Mouse (Mus musculus) cerebellum, postnatal 4 days (tissue): ENCODE measurements around the gene Chmp6.
A peak's percentile ranks its signal among the peaks of the same experiment; 100 is the strongest.

ENCODE experiments used
- DNase-seq, 2 experiments: peaks; one replicate each; pipeline ENCODE4 v3.0.0; 2022; ENCODE audit warnings: low spot score in 2 of 2, mixed read lengths in 1 of 2

Chmp6 gene

DNA sequence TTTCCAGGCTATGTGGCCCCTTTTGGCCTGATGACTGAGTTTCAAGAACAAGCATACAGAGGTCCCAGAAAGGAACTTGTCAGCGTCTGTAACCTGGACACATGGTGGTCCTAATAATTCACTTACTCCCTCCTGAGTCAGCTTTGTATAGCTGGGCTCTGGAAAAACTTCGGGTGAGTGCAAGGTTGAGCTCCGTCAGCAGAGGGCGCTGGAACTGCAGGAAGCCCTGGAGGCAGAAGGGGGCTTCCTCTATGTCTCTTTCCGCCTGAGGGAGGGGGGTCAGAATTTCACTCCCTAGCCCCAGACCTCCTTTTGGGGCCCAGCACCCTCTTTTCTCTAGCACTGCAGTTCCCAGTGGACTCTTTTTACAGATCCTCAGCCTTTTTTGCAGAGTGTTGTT is 3.8 kb upstream of the Chmp6 start:
- DNase-seq: peak; percentile 67 to 83

DNA sequence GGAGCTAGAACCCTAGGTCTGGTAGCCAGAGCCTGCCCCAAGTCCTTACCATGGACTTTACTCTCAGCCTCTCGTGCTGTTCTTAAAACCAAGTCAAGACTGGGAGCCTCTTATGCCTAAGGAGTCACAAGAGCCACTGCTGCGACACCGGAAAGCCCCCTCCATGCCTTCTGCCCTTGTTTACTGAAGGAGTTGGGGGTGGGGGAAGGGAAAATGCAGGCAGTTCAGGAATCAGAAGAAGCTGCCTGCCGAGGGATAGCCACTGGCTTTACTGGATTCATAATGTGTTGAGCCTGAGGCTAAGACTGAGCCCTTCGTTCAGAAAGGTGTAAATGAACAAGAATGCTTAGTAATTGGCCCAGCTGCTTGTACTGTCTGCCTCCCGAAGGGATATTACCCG is 396 bp upstream of the Chmp6 start:
- no peak for DNase-seq

DNA sequence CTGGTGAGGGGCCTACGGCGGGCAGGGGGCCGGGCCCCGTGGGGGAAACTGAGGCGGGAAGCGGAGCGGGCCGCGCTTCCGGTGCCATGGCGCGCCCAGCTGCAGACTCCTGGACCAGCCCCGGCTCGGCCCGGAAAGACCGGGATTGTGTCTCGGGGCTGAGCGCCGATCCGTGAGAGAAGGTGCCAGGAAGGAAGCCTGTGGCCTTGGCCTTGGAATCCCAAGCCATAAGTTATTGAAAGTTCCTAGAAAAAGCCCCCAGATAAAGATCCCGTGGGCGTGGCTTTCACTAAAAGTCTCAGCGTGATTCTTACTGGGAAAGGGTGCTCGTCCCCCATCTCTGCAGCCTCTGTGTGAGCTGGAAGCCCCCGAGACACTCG is 684 bp downstream of the Chmp6 start:
- DNase-seq: no peak

DNA sequence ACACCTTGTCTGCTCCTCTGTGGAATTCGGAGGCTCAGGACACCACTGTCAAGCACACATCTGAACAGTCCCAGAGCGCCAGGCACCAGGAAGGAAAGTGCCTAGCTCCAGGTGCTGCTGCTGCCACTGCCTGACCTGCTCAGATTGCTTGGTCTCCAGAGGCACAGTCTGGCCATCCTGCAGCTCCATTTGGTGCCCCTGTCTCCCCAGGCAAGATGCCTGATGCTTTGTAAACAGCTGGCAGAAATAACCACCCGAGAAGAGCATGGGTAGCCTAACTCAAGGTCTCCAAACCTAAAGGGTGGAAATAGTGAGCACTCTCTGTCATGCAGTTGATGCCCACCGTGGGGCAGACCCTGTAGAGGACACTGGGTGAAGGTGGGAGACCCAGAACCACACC is 1.1 kb downstream of the Chmp6 start:
- no peak for DNase-seq

DNA sequence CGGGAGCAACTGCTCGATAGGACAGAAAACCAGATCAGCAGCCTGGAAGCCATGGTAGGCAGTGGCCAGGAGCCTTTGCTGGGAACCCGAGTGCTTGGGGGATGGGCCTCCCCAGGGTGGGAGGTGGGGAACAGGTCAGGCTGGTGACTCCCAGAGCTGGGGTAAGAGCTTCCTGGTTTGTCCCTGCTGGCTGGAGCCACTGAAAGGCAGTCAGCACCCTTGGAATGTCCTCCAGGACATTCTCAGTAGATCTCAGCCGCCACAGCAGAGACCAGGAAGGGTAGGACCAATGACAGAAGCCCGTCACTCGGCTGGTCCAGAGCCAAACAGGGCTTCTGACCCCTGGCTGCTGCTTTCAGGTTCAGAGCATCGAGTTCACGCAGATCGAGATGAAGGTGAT is 2.4 kb downstream of the Chmp6 start:
- DNase-seq: no peak

DNA sequence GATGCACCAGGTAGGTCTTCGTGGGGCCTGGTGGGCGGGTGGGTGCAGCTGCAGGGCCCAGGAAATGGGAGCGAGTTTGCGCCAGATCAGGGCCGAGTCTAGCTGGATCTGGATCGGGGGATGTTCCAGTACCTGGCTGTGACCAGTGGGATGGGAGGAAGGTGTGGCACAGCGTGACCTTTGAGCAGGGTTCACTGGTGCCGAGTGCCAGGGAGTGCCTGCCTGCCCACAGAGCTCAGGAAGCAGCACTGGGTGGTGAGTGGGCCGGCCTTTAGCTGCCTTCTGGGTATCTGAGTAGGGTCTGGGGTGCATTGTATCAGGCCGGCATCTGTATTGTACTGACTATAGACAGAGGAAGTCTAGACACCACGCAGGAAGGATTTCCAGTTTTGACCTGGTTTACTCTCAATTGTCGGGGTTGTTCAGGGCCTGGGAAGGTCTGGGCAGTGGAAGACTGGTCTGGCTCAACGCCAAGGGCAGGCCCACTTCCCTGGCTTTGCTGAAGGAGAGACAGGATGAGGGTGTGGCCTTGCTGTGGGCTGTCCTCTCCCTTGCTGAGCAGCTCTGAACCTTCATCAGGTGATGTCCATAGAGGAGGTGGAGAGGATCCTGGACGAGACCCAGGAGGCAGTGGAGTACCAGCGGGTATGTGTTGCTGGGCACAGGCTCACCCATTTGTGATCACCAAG is 3.0 kb downstream of the Chmp6 start:
- DNase-seq: no peak

DNA sequence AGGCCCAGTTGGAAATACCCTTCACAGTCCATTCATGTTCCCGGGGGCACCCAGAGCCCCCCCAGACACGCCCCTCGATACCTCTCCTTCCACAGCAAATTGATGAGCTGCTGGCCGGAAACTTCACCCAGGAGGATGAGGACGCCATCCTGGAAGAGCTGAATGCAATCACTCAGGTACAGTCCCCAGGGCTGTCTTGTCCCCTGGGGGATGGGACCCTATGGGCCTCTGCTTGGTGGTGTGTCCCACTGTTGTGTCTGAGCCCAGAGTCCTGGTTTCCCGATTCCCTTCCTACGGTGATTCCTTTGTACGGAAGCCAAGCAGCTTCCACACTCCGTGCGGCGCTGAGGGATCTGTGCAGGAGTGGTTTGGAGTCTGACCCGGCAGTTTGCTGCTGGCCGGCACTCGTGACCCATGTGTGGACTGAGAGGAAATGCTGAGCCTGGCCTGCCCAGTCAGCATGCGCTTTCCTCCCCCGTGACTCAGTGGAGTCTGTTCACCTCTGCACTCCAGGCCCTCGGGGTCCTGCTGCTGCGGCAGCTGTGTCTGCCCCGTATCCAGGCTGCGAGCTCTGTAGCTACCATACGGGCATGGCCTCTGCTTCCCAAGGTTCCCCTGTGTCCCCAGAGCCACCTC is 3.7 kb downstream of the Chmp6 start:
- no peak for DNase-seq

DNA sequence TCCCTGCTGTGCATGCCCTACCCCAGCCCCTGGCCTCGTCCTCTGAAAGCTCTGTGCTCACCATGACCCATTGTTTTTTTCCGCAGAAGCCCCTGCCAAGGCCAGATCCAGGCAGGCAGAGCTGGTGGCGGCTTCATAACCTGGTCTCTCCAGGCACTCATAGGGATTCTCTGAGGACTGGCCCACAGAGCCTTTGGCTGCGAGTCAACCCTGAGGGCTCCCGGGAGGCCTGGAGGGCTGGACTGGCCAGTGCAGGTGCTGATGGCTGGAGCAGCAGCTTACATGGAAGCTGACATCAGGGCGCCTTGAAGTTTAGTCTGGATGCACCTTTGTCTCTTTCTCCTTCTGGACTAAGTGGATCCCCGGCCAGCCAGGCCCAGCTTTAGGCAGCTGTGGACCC is 5.3 kb downstream of the Chmp6 start:
- DNase-seq: no peak

DNA sequence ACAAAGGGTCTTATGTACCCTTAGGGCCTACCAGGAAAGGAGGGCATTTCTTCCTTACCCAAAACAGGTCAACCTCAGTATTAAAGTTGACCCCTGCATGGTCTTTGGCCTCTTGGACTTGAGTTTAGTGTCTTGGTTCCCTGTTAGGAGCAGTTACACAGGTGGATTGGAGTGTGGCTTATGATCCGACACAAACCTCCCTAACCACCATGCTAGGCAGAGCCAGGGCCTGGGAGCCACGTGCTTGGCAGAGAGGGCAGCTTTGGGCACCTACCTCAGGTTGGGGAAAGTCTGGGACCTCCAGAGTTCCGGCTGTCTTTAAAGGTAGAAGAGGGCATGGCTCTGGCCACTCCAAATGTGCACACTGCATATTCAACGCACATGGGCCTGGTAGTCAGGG is 6.2 kb downstream of the Chmp6 start:
- DNase-seq: no peak

DNA sequence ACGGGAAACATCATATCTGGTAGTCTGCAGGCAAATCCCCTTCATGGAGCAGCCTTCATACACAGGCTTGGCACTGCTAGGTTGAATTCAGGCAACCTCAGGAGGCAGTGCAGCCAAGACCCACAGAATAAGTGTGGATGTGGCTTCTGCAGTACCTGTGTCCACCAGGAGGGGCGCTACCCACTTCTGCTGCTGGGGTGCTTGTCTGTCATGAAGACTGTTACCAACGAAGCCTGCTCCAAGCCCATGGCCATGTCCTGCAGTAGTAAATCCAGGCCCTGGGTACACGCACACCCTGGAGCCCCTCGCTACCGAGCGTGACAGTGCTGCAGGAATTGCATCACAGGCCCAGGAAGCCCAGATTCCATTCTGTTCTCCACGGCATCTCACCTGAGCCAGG is 6.7 kb downstream of the Chmp6 start:
- peak; percentile 88 for DNase-seq

DNA sequence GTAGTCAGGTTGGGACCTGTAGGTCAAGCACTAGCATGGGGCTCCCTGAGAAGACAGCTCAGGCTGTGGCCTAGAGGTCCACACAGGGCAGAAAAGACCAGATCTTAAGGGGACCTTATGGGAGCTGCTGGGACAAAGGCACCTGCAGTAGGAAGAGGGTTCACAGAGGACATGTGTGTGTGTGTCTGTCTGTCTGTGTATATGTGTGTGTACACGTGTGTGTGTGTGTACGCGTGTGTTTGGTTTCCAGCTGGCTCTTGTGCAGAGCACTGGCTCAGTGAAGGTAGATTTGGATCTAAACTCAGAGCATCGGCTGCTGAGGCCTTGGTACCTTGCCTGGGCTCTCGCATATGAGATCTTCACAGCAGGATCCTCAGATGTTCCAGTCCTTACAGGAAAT is 7.4 kb downstream of the Chmp6 start:
- no peak for DNase-seq

DNA sequence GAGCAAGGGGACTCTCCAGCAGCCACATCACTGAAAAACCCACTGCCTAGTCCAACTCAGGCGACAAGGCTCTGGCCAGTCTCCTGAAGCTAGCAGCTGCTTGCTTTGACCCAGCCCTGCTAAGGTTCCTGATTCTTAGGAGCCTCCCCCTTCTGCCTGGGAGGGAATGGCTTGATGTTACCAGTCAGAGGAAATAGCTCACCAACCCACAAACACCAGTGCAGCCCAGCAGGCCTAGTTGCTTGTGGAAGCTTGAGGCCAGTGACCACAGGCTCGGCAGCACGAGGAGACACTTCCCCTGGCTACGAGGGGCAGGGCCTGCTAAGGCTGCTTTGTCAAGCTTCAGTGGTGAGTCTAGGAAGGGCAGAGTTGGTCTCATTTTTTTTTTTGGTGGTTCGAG is 11.9 kb downstream of the Chmp6 start:
- DNase-seq: no peak

DNA sequence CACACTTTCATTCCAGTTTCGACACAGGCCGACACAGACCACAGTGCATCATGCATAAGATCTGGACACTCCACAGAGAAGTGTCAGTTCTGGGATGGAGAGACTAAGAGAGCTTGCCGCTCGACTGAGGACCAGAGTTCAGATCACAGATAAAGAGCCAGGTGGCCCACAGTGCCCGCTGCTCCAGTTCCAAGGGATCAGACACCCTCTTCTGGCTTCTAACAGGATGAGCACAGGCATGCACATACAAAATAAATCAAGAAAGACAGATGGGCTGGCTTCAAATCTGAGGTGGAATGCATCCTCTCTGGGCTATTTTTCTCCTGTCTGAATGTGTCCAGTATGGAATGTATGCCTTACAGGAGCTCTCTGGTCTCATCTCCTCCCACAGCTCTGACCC is 13.5 kb downstream of the Chmp6 start:
- no peak for DNase-seq

DNA sequence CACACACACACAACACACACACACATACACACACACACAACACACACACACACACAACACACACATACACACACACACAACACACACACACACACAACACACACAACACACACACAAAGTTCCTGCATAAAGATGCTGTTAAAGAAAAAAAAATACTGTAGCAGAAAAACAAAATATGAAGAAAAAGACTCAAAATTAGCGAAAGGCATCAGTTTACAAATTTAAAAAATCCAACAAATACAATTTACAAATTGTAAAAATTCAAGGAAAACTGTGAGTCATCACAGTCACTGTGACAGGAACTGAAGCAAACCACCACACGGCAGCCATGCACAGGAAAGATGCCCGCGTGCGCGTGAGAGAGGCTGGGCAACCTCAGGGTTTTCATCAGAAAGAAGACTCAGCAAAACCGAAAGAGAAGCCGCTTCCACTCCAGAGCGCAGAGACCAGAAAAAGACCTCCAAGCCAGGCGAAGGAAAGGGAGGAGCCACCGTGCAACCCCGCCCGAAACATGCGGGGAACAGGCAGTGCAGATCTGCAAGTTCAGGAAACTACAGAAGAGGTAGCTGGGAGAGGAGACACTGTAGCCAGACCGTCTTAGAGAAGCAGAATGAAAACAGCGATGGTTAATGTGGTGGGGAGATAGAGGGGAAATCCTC is 14.9 kb downstream of the Chmp6 start:
- no peak for DNase-seq

DNA sequence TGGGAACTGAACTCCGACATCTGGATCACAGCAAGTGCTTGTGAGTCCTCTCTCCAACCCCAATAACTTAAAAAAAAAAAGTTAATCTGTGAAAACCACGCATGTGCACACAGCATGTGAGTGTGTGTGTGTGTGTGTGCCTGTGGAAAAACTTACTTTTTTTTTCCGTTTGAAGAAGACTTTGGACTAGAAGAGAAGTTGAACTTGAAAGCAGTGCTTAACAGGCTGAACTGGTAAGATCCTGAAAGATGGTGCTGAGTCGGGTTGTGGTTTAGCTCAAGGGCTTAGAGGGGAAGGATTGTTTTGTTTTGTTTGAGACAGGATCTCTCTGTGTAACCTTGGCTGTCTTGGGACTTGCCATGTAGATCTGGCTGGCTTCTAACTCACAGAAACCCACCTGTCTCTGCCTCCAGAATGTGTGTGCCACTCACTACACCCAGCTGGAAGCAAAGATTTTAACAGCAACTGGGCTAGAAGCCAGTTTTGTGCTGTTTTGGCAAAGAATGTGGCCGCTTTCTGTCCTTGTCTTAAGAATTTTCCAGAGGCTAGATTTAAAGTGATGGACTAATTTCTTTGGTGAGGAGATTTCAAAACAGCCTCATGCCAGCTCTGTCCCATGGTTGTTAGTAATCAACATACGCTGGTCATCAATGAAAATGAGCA is 16.5 kb downstream of the Chmp6 start:
- DNase-seq: no peak

DNA sequence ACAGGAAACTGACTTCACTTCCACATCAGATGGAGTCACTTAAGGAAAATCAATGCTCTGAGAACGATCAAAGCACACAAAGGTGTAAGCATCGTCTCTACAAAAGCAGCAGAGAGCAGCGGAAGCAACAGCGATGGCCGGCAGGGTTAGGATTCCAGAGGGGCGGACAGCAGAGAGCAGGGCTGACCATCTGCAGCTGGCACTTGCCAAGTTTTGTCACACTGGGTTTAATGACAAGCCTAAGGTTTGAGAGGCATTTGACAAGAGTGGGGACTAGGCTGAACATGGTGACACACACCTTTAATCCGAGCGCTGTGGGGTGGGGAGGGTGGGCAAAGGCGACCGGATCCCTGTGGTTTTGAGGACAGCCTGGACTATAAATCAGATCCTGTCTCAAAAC is 18.6 kb downstream of the Chmp6 start:
- DNase-seq: no peak

DNA sequence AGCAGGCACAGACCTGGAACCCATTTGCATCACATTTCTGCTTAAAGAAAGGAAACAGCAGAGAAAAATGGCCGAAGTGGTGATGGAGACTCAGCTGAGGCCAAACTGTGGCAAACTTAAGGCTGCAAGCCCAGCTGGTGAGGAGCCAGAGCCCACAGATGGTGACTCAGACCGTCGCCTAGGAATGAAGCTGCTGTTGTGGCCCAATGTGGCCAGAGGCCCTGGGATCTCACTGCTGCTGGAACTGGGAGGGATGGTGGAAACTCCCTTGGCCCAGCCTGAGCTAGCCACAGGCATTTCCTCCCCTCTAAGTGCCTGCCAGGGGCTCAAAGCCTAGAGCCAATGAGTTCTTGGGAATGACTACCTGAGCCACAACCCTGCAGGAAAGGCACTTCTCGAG is 19.9 kb downstream of the Chmp6 start:
- peak in 1 of 2 experiments; percentile 42 for DNase-seq

DNA sequence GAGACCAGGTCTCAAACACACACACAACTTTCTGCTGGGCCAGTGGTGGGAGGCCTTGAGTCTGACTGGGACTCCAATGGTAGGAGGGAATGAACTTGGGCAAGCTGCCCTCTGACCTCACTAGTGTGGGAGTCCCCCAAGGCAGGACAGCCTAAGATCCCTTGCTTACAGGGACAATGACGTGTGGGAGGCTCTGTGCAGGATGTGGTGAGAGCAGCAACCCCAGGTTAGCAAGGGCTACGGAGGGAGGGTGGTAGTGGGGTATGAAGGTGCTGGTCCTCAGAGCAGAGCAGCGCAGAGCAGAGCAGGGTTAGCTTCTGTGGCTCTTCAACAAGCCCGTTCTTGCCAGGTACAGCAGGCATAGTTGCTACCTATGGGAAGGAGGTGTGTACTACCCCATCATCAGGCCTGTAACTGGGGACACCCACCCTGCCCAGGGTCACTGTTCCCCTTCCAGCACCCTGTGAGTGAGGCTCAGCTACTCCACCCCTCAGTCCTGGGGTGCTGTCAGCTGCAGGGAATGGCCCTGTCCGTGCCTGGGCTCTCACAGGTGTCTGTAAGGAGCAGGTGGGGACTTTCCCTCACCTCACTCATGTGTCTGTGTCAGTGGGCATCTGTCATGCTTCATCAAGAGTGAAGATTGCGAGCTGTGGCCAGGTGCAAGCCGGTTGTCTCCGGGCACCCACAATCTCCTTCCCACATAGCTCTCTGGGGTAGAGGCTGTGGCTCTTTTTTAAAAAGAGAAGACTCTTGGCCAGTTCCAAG is 20.8 kb downstream of the Chmp6 start:
- DNase-seq: no peak

DNA sequence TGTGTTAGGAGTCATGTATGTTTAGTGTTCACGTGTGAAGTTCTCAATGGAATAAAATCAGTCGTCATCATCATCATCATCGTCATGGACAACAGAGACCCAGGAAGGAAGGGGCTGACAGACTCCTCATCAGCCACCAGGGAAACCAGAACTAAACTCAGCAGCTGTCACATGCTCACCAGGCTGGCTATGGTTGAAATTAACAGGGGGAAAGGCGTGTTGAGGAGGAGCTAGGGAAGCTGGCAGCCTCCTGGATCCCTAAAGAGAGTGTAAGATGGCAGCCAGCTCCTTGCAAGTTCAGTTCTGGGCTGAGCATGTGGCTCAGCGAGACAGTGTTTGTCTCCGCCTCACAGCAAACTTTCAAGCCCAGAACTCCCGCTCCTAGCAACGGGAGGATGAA is 21.5 kb downstream of the Chmp6 start:
- DNase-seq: no peak

DNA sequence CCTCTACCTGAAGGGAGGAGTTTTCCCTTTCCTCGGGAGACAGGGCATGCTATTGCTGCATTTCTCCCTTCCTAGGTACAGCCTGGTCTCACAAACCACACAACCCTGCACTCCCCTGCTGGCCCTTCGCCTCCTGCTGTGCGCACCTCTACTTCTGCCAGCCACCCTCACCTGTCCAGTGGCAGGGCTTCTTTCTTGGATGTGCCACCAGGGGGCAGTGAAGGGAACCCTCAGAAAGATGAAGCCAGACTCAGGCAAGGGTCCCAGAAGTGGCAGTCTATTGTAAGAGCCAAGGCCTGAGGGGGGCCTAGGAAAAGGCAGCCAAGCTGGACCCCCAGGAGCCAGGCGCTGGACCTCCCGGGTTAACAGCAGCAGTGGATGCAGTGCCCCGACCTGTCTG is 22.2 kb downstream of the Chmp6 start:
- DNase-seq: peak; percentile 62 to 75

DNA sequence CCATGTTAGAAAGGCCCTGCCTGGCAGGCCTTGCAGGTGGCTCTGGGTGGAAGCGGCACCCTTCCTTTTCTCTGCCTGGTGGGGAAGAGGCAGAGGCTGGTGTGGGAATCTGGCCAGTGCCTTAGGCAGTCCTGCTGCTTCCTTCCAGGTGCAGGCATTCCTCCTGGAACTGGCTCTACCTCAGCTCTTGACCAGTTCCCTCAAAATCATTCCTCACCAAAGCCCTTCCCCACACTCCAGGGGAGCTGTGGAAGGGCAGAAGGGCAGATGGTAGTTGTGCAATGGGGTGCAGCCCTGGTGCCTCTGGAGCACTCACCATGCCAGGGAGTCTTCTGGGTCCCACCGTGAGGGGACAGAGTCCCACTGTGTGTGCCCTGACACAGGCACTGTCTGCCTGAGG is 23.2 kb downstream of the Chmp6 start:
- no peak for DNase-seq

DNA sequence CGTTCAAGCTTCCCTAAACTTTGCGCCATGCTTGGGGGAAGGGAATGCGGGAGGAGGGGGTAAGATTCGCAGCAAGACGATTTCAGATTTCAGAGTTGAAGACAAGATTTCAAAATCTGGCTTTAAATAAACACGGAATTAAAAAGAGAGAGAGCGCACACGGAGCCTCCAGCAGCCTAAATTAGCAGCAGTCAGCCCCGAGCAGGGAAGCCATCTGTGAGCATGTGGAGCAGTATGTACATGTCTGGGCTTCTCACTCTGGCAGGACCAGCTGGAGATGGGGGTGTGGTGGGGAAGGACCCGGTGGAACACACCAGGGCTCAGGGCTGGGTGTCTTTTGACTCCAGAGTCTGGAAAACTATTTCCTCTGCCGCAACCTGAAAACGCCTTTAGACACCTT is 24.0 kb downstream of the Chmp6 start:
- no peak for DNase-seq
